Mouse (Mus musculus) midbrain, embryonic 12.5 days (tissue): ENCODE data around the gene Mad2l2. TPM values are rescaled to one million over a fixed set of nuclear protein-coding genes. Genes with fewer than 3 reads are reported as not detected.
"Not testable (repeated sequence)": the region's sequence is repeated elsewhere in the genome, so short reads cannot be mapped to it uniquely, and the experiment has no call there.

ENCODE experiments used
- ATAC-seq: fragments of 200-750 bp; cut with Nextera tagmentation; 2 replicates; pipeline ENCODE4 v1.8.0; 2017; ENCODE audit warnings: low read depth, moderate TSS enrichment, moderate library complexity; ENCODE audit not compliant: low FRiP score
- H3K27ac ChIP-seq: fragments of 300-500 bp; sonication (generic); replicated peaks from 2 replicates; pipeline ENCODE4 v1.5.1; 2016; ENCODE audit warnings: mild to moderate bottlenecking
- H3K27me3 ChIP-seq: fragments of 300-500 bp; sonication (generic); 2 replicates; pipeline ENCODE4 v1.6.1; 2016; ENCODE audit warnings: mild to moderate bottlenecking
- H3K36me3 ChIP-seq: fragments of 300-500 bp; sonication (generic); 2 replicates; pipeline ENCODE4 v1.6.1; 2016
- H3K4me1 ChIP-seq: fragments of 300-500 bp; sonication (generic); 2 replicates; pipeline ENCODE4 v1.6.1; 2016
- H3K4me2 ChIP-seq: fragments of 300-500 bp; sonication (generic); replicated peaks from 2 replicates; pipeline ENCODE4 v1.6.1; 2016; ENCODE audit warnings: mild to moderate bottlenecking, moderate library complexity
- H3K4me3 ChIP-seq: fragments of 300-500 bp; sonication (generic); 2 replicates; pipeline ENCODE4 v1.5.1; 2016; ENCODE audit warnings: mild to moderate bottlenecking
- H3K9ac ChIP-seq: fragments of 300-500 bp; sonication (generic); replicated peaks from 2 replicates; pipeline ENCODE4 v1.6.1; 2016; ENCODE audit warnings: mild to moderate bottlenecking, moderate library complexity
- H3K9me3 ChIP-seq: fragments of 300-500 bp; sonication (generic); 2 replicates; pipeline ENCODE4 v1.6.1; 2016; ENCODE audit warnings: mild to moderate bottlenecking
- WGBS: fragments of 180-500 bp; shearing (Covaris S2); methylation state at CpG from one replicate; pipeline ENCODE4 v1.1.7; 2016; 5-methylcytosine and 5-hydroxymethylcytosine counted together
- polyA plus RNA-seq: library from polyadenylated mRNA; unstranded; fragments of >200 nt; fragmentation: Nextera tagmentation; extraction: Ambion mirVana; gene quantifications from 2 replicates; pipeline ENCODE4 v1.2.1, GENCODE M21; 2016

Gene Mad2l2
- polyA plus RNA-seq, 1 experiment from 2014 or later = 94.7 TPM

- Histone ChIP-seq H3K4me3 (peak overlapping the region; percentile 30), H3K27ac (no peak overlapping the region), H3K9me3 (no peaks in the 10 kb centered on the region), H3K4me2 (peak overlapping the region; percentile 57), H3K9ac (0 out of 2 replicates have a peak overlapping the region, but pooled peaks have one; percentile 41), H3K4me1 (peaks cover 39% of the 10 kb centered on the region), H3K36me3 (no peaks in the 10 kb centered on the region), H3K27me3 (peaks cover 85% of the 10 kb centered on the region)
- WGBS = 0% methylated on average over 16 of the region's 16 CpGs
- no peak for ATAC-seq
Observed at GRCm38 (mm10) chr4:148164461-148164860, 34.3 kb downstream of the Mad2l2 start.

DNA sequence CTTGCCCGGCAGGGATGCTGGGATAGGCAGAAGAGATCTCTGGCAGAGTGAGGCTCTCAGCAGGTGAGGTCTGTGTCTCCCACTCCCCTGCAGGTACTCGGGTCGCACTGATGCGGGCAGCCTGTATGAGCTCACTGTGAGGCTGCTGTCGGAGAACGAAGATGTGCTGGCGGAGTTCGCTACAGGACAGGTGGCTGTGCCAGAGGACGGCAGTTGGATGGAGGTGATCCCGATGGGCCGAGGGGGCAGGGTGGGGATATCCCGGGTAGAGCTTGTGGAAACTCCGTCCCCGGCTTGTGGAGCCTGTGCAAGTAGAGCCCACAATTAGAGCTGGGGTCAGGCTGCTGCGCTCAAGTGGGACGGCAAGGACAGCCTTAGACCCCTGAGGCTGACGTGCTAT lies 35.4 kb downstream of the Mad2l2 start:
- Histone ChIP-seq H3K4me1 (peaks cover 37% of the 10 kb centered on the region), H3K9ac (no peak overlapping the region)

GRCm38 (mm10) chr4:148166431-148166830 lies 36.2 kb downstream of the Mad2l2 start:
- Histone ChIP-seq H3K27me3 (peaks cover 89% of the 10 kb centered on the region), H3K36me3 (no peaks in the 10 kb centered on the region), H3K9me3 (no peaks in the 10 kb centered on the region), H3K4me2 (peak overlapping the region; percentile 32), H3K4me3 (peak overlapping the region; percentile 11; the same call in 1 of the 2 replicates), H3K4me1 (peaks cover 31% of the 10 kb centered on the region), H3K27ac (no peak overlapping the region), H3K9ac (no peak overlapping the region; the same call in 1 of the 2 replicates)
- ATAC-seq = peak; percentile 5; the same call in 1 of the 2 replicates
- WGBS = 5% methylated on average over 10 of the region's 10 CpGs

More for the DNA sequence above, 35.4 kb downstream of the Mad2l2 start:
- 5% methylated on average over 17 of the region's 17 CpGs for WGBS
- Histone ChIP-seq H3K36me3 (no peaks in the 10 kb centered on the region), H3K4me2 (no peak overlapping the region), H3K4me3 (no peak overlapping the region), H3K27ac (no peak overlapping the region), H3K9me3 (no peaks in the 10 kb centered on the region), H3K27me3 (peaks cover 92% of the 10 kb centered on the region)
- no peak for ATAC-seq

GRCm38 (mm10) chr4:148166986-148167385 lies 36.8 kb downstream of the Mad2l2 start:
- Histone ChIP-seq H3K36me3 (no peaks in the 10 kb centered on the region), H3K4me2 (peak overlapping the region; percentile 32), H3K9ac (no peak overlapping the region), H3K27me3 (peaks cover 89% of the 10 kb centered on the region), H3K9me3 (no peaks in the 10 kb centered on the region), H3K27ac (no peak overlapping the region), H3K4me3 (peak overlapping the region; percentile 11; the same call in 1 of the 2 replicates), H3K4me1 (peaks cover 31% of the 10 kb centered on the region)
- 34% methylated on average over 4 of the region's 4 CpGs for WGBS
- ATAC-seq = 0 out of 2 replicates have a peak, but pooled peaks have one; percentile 11

DNA sequence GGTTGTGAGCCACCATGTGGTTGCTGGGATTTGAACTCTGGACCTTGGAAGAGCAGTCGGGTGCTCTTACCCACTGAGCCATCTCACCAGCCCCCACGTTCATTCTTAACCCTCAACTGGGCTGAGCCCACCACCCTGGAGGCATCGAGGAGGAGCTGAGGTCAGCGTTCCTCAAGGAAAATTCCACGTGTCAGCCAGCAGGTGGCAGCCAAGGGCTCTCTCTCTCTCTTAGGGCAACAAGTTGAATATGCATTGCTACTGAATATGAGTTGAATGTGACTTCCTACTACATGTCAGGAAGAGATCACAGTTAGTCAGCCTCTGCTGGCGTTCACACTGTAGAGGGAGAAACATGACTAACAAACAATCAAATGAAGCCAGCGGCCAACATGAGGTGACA lies 38.1 kb downstream of the Mad2l2 start:
- Histone ChIP-seq H3K4me2 (no peak overlapping the region), H3K4me3 (no peak overlapping the region), H3K4me1 (peaks cover 31% of the 10 kb centered on the region), H3K27me3 (peaks cover 89% of the 10 kb centered on the region), H3K9ac (no peak overlapping the region), H3K27ac (no peak overlapping the region), H3K36me3 (no peaks in the 10 kb centered on the region), H3K9me3 (no peaks in the 10 kb centered on the region)
- no peak for ATAC-seq
- WGBS = 27% methylated on average over 7 of the region's 7 CpGs

DNA sequence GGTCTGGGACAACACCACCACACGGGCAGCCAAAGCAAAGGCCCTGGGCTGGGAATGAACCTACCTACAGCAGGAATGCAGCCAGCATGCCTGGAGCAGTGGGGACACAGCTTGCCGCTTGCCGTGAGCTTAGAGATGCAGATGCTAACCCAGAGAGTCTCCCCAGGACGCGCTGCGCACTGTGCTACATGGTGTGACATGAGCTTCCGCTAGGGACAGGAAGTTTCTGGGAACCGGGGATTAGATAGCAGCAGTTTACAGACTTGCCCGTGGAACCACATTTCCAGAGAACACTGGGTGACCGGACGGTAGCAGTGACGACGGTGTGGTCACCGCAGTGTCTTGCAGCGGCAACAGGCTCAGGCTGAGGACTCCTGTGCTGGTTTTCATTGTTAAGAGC lies 39.4 kb downstream of the Mad2l2 start:
- no peak overlapping the region for H3K9ac ChIP-seq
- H3K4me1 ChIP-seq = peaks cover 31% of the 10 kb centered on the region
- no peak overlapping the region for H3K27ac ChIP-seq
- 15% methylated on average over 15 of the region's 15 CpGs for WGBS
- ATAC-seq = no peak
- H3K36me3 ChIP-seq = no peaks in the 10 kb centered on the region
- no peaks in the 10 kb centered on the region for H3K9me3 ChIP-seq
- peaks cover 86% of the 10 kb centered on the region for H3K27me3 ChIP-seq
- no peak overlapping the region for H3K4me3 ChIP-seq
- H3K4me2 ChIP-seq = no peak overlapping the region

DNA sequence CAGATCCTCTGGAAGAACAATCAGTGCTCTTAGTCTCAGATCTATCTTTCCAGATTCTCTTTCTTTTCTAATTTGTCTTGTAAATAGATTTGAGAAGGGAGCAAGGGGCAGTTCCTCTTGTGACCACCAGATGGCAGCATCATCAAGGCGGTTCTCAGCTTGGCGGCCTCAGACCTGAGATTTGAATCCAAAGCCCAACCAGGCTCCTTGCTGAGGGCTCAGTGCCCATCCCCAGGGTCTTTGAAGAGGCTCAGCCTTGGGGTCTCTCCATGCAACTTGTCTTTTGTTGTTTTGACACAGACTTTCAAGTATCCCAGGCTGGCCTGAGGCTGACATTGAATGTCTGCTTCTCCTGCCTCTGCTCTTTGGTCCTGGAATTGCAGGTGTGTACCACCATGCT lies 40.7 kb downstream of the Mad2l2 start:
- Histone ChIP-seq H3K36me3 (no peaks in the 10 kb centered on the region), H3K9ac (no peak overlapping the region), H3K4me1 (peaks cover 30% of the 10 kb centered on the region), H3K27me3 (peaks cover 86% of the 10 kb centered on the region), H3K9me3 (no peaks in the 10 kb centered on the region), H3K27ac (no peak overlapping the region; the same call in 1 of the 2 replicates), H3K4me3 (no peak overlapping the region), H3K4me2 (no peak overlapping the region)
- WGBS = 0% methylated on average over 2 of the region's 2 CpGs
- no peak for ATAC-seq

- peaks cover 86% of the 10 kb centered on the region for H3K27me3 ChIP-seq
- H3K4me2 ChIP-seq = no peak overlapping the region
- H3K9ac ChIP-seq = no peak overlapping the region
- ATAC-seq = no peak
- no peaks in the 10 kb centered on the region for H3K36me3 ChIP-seq
- WGBS = 4% methylated on average over 3 of the region's 3 CpGs
- H3K4me3 ChIP-seq = no peak overlapping the region
- H3K9me3 ChIP-seq = no peaks in the 10 kb centered on the region
- H3K27ac ChIP-seq = no peak overlapping the region; the same call in 1 of the 2 replicates
- peaks cover 26% of the 10 kb centered on the region for H3K4me1 ChIP-seq
Observed at GRCm38 (mm10) chr4:148171261-148171660, 41.1 kb downstream of the Mad2l2 start.

- Histone ChIP-seq H3K9me3 (no peaks in the 10 kb centered on the region), H3K9ac (no peak overlapping the region; the same call in 1 of the 2 replicates), H3K36me3 (no peaks in the 10 kb centered on the region), H3K27me3 (peaks cover 89% of the 10 kb centered on the region), H3K4me1 (peaks cover 18% of the 10 kb centered on the region), H3K27ac (peak overlapping the region; percentile 79), H3K4me3 (peak overlapping the region; percentile 18), H3K4me2 (peak overlapping the region; percentile 46)
- peak; percentile 66 for ATAC-seq
- WGBS = under 1% methylated on average over 30 of the region's 30 CpGs
Observed at GRCm38 (mm10) chr4:148173811-148174494, 43.8 kb downstream of the Mad2l2 start.

DNA sequence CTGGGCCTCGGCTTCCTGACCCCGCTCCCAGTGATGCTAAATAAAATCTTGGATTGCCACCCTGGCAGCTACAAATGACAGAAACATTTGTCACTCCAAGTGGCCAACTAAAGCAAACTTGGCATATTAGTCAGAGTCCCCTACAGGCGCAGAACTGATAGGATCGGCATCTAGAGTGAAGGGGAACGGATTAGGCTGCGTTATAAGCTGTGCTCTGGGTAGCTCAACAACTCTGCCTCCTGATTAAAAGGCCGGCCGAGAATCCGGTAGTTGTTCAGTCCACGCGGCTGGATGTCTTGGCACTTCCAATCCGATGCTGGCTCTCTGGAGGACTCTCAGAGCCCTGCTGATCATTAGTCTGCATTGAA lies 44.3 kb downstream of the Mad2l2 start:
- H3K27ac ChIP-seq = peak overlapping the region; percentile 79

GRCm38 (mm10) chr4:148176603-148177002 lies 46.4 kb downstream of the Mad2l2 start:
- H3K9me3 ChIP-seq, H3K36me3 ChIP-seq, H3K9ac ChIP-seq, H3K4me3 ChIP-seq, H3K4me2 ChIP-seq, ATAC-seq, H3K27ac ChIP-seq: not testable (repeated sequence)
- Histone ChIP-seq H3K27me3 (peaks cover 85% of the 10 kb centered on the region), H3K4me1 (peaks cover 15% of the 10 kb centered on the region)
- 64% methylated on average over 5 of the region's 6 CpGs for WGBS

More for the DNA sequence above, 44.3 kb downstream of the Mad2l2 start:
- Histone ChIP-seq H3K9ac (no peak overlapping the region), H3K4me3 (peak overlapping the region; percentile 18), H3K9me3 (no peaks in the 10 kb centered on the region), H3K27me3 (peaks cover 91% of the 10 kb centered on the region), H3K4me1 (peaks cover 16% of the 10 kb centered on the region), H3K36me3 (no peaks in the 10 kb centered on the region), H3K4me2 (peak overlapping the region; percentile 46)
- whole genome bisulfite sequencing = 4% methylated on average over 12 of the region's 12 CpGs
- no peak for ATAC-seq

GRCm38 (mm10) chr4:148177716-148178115 lies 47.5 kb downstream of the Mad2l2 start:
- Histone ChIP-seq H3K27ac (no peak overlapping the region), H3K4me1 (peaks cover 15% of the 10 kb centered on the region), H3K27me3 (peaks cover 78% of the 10 kb centered on the region), H3K4me2 (no peak overlapping the region), H3K9ac (no peak overlapping the region), H3K36me3 (no peaks in the 10 kb centered on the region), H3K4me3 (no peak overlapping the region), H3K9me3 (no peaks in the 10 kb centered on the region)
- no peak for ATAC-seq
